Mouse (Mus musculus) erythroid progenitor cell, adult 5-6 weeks (primary cell): ENCODE data around the gene Trdn. TPM values are rescaled to one million over a fixed set of nuclear protein-coding genes. Genes with fewer than 3 reads are reported as not detected.

Source experiments
- ATAC-seq: replicated peaks from 2 replicates; pipeline ENCODE4 v1.8.0; 2016; ENCODE audit warnings: moderate number of reproducible peaks, mild to moderate bottlenecking, moderate TSS enrichment, inconsistent platforms; ENCODE audit not compliant: poor library complexity, low FRiP score, severe bottlenecking
- total RNA-seq, 2 experiments: library from RNA; stranded (forward) in 1 of 2; stranded (reverse) in 1 of 2; fragments of 150-400 nt in 1 of 2; fragments of 186-747, 209-891 nt in 1 of 2; gene quantifications; 2 replicates each; pipeline versions ENCODE4 v1.2.3 to v1.2.4; 2015 to 2017; ENCODE audit warnings: low replicate concordance in 2 of 2

Trdn gene
- not detected in 2 replicates for total RNA-seq (2015; ENCODE audit: low replicate concordance)
- total RNA-seq (2017; ENCODE audit: low replicate concordance) = not detected in 2 replicates

DNA sequence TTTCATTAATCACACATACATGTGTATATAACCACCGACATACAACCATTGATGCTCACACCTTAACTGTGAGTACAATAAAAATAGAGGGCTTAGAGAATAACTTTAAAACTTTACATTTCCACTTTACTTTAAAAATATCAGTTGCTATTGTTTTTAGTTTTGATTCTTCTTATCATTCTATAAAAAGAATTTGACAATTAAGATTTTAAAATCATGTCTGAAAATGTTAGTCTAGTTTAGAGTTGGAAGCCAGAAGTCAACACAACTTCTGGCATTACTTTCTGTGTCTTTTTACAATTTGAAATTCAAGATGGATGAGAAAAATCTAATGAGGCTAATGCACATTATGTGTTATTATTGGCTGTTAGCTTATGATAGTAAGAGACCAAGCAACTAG, at the start of gene Trdn:
Trdn (plus strand) TSS at position 301 of the 400 bp plus-strand sequence.
- ATAC-seq = no peak

GRCm38 (mm10) chr10:33060771-33061170, 19.6 kb upstream of the Trdn start:
- ATAC-seq = no peak

- no peak for ATAC-seq
These were observed 14.8 kb upstream of the Trdn start for GRCm38 (mm10) chr10:33065566-33065965.

DNA sequence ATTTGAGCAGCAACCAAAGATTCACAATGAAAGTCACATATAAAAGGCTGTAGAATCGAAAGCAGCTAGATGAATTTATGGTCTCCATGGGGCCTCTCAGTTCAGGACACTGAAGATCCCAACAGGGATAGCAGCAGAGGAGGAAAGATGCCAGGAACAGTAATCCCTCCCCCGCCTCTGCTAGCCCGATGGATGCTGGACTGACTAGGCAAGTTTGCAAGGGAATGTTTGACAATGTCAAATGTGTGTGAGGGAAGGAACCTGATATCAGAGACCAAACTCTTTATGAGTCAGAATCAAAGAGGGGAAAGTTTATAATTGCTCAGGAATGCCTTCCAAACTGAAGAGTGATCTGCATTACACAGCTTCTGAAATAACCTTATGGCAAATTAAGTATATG, 7.2 kb upstream of the Trdn start:
- no peak for ATAC-seq

DNA sequence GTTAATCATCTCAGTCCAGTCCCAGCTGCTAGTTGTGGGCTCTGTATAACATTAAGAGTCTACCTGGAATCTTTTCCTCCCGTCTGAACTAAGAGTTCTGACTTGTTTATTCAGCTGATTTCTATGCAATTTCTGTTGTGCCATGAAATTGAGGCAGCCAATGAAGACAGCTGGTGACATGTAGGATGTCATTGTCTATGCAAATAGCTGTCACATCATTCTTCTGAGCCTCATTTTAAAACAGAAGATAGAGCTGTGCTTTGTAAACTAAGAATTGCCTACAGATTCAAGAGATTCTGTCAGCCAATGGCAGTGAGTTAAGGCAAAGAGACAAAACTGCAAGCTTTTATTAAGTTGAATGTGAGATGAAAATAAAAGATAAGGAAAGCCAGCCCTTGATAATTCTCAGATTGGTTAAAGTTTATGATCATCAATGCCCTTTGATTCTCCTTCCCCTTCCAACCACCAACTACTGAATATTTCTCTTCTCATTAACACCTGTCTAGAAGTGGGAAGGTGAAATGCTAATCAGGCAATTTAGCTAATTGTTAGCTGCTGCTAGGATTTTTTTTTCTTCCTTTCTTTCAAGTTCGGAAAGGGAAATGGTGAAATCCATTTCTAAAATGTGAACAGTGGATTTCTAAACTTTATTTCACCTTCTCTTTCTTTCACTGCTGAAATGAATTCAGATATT, 1.9 kb downstream of the Trdn start:
- ATAC-seq = no peak

- ATAC-seq = no peak
These were observed 2.7 kb downstream of the Trdn start for GRCm38 (mm10) chr10:33082961-33083626.

DNA sequence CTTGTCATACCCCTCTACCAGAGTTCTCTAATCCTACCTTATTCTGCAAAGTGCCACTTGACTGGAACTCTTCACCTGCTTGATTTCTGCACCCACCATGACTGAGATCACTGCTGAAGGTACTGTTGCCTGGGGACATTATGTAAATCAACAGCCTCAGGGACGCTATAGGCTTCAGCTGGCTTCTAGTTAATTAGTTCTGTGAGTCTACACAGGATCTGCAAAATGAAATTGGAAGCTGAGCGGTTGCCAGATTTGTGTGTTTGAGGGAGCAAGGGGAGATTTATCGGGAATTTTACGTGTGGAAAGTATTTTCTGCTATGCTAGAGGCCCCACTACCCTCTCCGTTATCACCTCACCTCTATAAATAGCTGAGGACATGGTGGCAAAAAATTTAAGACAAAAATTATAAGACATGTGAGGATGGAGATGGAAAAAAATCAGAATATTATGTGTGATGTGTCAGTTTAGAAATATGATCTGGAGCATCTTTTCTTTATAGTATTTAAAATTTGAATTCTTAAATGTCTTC, 3.3 kb downstream of the Trdn start:
- no peak for ATAC-seq

- ATAC-seq = no peak
These were observed 8.0 kb downstream of the Trdn start for GRCm38 (mm10) chr10:33088403-33088802.

DNA sequence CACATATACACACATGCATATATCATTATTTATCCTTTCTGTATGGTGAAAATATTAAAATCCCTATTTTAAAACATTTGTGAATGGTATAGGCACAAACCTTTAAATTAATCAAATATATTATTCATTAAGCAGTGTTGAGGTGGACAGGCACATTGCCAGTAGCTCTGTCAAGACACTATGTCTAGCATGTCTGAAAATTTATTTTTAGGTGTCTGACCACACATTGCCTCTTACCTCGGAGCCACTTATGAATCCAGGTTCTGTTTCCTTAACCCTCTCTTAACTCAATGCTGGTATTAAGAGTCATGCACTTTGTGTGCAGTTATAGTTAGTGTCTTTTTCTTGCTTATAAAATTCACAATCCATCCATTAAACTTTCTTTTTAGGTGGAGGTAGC, 12.0 kb downstream of the Trdn start:
- no peak for ATAC-seq

- no peak for ATAC-seq
These were observed 27.6 kb downstream of the Trdn start for GRCm38 (mm10) chr10:33107942-33108341.

DNA sequence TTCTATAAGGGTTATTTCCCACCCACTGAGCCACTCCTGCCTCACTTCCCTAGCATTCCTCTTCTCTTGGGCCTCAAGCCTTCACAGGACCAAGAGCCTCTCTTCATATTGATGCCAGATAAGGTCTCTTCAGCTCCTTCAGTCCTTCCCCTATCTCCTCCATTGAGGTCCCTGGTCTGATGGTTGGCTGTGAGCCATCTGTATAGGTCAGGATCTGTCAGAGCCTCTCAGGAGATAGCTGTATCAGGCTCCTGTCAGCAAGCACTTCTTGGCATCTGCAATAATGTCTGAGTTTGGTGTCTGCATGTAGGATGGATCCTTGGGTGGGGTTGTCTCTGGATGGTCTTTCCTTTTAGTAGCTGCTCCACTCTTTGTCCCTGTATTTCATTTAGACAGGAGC, 42.7 kb downstream of the Trdn start:
- ATAC-seq = no peak

DNA sequence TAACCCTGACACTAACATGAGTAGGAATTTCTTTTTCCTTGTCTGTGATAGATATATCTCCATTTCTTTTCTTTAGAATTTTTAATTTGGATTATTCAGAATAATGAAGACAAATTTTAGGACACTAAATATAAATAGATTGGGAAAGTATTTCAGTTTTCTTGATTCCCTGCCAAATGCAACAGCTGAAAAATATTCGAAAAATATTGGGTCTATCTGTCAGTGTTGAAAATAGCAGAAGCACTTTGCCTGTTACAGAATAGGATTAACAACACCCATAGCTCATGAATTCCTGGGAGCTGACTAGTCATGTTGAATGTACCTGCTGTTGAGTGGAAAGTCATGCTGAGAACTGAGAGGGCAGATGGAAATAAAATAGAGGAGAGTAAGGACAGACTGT, 64.6 kb downstream of the Trdn start:
- ATAC-seq = no peak

DNA sequence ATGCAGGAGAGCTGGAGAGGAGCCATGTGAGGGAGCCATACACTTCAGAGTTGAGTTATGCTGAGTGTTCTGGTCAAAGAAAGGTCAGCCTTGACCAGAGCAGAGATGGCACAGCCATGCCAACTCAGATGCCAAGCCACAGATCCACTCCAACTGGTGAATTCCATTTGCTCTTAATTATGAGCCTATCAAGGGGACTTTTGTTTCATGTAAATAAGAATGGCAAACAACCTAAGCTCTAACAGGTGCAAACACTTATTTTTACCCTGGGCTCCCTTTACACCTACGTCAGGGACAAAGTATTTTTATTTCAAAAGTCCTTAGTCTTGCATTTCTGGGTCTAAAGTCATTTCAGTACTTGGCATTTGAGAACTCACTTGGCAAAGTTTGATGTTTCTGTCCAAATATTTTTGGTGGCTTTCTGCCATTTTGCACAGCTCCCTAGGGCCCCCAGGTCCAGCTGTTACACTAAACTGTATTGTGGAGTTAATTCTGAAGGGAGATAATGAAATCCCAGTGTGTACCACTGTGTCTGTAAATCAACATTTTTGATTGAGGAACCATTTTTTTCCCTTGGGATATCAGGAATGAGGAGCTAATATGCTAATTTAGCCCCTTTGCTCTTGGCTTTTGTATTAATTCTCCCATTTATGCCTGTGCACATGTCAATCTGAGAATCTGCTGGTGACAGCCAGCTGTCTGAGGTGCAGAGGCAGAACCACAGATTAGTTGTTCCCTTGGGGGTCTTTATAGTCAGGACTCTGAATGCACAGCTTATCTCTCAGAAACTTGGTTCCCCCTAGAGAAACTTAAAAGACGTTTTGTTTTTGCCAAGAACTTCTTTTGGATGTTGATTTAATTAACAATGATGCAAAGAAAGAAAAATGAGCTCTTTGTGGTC, 99.6 kb downstream of the Trdn start:
- no peak for ATAC-seq

DNA sequence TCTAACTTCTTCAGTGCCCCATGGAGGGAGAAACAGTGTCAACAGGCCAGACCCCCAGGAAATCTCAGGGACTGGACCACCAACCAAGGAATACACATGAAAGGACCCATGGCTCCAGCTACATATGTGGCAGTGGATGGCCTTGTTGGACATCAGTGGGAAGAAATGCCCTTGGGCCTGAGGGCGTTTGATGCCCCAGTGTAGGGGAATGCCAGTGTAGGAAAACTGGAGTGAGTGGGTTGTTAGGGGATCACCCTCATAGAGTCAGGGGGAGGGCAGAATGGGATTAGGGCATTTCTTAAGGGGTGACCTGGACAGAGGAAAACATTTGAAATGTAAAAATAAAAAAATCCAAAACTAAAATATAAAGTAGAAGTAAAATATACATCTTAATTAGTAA, 108.7 kb downstream of the Trdn start:
- no peak for ATAC-seq

- ATAC-seq = no peak
These were observed 115.6 kb downstream of the Trdn start for GRCm38 (mm10) chr10:33195919-33196318.

GRCm38 (mm10) chr10:33198257-33198656, 117.9 kb downstream of the Trdn start:
- ATAC-seq = no peak

GRCm38 (mm10) chr10:33210411-33210810, 130.1 kb downstream of the Trdn start:
- no peak for ATAC-seq

DNA sequence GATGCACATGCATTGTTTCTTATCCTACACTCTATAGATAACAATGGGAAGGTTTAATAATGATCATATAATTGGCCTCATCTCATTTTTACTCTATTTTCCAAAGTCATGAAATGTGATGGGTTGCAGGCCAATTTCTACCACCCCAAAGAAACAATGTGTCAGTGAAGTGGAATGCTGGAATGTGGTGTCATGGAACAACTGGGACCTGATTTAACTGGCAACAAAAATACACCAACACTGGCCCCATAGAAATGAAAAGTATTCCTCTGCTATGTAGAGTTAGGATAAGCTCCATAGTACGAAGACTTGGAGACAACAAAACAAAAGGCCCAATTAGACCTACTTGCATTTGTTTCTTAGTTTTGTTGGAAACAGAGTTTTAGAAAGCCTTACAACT, 173.6 kb downstream of the Trdn start:
- no peak for ATAC-seq

DNA sequence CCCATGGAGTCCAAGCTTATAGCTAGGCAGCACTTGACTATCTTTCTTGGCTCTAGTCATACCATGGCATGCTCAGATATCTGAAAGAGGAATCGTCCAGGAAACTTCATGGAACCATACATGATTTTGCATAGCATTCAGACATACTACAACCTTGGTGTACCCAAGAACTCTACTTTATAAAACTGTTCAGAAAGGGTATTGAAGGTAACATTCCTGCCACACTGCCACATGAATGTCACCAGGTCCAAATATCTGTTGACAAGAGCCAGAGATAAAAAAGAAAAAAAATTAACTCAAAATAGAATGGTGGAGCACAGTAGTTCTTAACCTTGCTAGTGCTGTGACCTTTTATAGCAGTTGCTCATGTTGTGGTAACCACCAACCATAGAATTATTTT, 175.8 kb downstream of the Trdn start:
- no peak for ATAC-seq

- no peak for ATAC-seq
These were observed 224.6 kb downstream of the Trdn start for GRCm38 (mm10) chr10:33304982-33305381.
